Mouse (Mus musculus): Measurements from ENCODE around the gene Ndufs3.
"Not testable (repeated sequence)": the region's sequence is repeated elsewhere in the genome, so short reads cannot be mapped to it uniquely, and the experiment has no call there.

Gene Ndufs3

DNA sequence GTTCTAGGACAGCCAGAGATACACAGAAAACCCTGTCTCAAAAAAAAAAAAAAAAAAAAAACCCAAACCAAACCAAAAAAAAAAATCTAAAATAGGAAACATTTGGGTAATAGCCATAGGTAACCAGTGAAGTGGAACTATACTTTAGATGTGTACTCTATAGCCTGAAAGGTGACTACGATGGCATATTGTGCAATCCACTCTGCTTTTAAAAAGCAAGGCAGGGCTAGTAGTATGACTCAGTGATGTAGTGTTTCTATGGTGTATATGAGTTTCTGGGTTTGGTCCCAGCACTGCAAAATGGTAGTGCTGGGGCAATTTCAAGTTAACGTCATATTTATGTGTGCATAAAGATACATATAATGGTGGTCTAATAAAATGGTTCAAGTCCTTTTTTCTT, 2.1 kb upstream of the Ndufs3 start:
- in situ Hi-C loops (cut with MboI, MseI), result no loop called here

DNA sequence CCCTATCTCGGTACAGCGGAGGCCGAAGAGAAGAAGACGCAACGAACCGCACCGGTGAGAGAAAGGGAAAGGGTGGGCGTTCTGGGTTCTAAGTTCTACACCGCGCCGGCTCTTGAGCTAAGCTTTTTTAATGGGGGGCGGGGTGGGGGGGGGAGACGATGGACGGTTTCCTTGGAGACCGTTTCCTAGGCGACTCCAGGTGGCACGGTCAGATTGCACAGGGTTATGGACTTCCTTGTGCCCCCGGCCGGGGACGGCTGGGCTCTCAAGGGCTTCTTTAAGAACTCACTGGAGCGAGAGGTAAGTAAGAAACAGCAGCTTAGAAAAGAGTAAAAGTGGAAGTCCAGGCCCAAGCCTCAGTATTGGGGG, 213 bp upstream of the Ndufs3 start:
- in situ Hi-C loops (cut with MboI, MseI), result no loop called here

GRCm38 (mm10) chr2:90903398-90903797, 1.2 kb downstream of the Ndufs3 start:
- in situ Hi-C loops (cut with MboI, MseI), result no loop called here

GRCm38 (mm10) chr2:90894299-90894677, 10.3 kb downstream of the Ndufs3 start:
- in situ Hi-C loops (cut with MboI, MseI), result not testable (repeated sequence)

DNA sequence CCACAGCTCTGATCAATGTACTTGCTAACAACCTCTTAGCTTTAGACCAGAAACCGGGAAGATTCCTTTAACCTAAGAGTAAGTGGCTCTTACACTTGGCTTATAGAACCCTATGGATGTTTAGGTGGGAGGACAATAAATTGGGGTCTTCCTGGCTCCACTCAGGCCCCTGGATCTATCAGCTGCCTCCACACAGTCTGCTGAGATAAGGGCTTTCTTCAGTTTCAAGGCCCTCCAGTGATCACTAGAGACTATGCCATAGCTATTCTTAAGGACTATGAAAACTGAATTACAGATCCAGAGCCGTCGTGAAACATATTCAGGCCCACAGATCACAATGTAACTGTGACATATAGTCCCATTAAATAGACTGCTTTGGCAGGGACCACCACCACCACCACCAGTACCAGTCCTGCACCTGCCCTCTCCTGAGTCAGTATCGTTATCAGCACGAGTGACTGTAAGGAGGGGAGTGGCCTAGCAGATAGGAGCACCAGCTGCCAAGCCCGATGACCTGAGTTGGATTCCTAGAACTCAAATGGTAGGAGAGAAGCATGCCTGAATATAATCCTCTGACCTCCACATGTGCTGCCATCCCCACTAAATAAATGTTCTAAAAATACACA, 10.8 kb downstream of the Ndufs3 start:
- in situ Hi-C loops (cut with MboI, MseI), result no loop called here

- in situ Hi-C loops (cut with MboI, MseI), result no loop called here
Observed at GRCm38 (mm10) chr2:90889550-90890548, 14.8 kb downstream of the Ndufs3 start.

DNA sequence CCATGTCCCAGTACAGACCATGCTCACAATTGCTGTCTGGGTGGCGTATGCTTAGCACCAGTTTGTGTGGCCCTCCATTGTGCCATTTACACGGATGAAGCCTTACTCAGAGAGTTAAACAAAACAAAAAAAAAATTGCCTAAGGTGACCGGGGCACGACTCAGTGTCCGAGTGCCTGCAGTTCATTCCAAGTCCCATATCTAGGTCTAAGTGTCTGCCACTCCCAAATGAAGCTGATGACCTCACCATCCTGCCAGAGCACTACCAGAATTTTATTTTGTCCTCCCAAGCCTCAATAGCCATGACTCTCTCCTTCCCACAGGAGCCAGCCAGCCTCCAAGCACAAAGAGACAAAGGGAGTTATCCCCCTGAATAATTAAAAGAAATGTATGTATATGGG, 17.0 kb downstream of the Ndufs3 start:
- in situ Hi-C loops (cut with MboI, MseI), result no loop called here

- in situ Hi-C loops (cut with MboI, MseI), result no loop called here
Observed at GRCm38 (mm10) chr2:90886436-90886835, 18.2 kb downstream of the Ndufs3 start.

- in situ Hi-C loops (cut with MboI, MseI), result no loop called here
Observed at GRCm38 (mm10) chr2:90885218-90886041, 19.2 kb downstream of the Ndufs3 start, which contains the start of gene C1qtnf4. Gene C1qtnf4, plus strand, starts transcription at chr2:90885860.

GRCm38 (mm10) chr2:90881824-90882223, 22.8 kb downstream of the Ndufs3 start:
- in situ Hi-C loops (cut with MboI, MseI), result no loop called here

- in situ Hi-C loops (cut with MboI, MseI), result no loop called here
Observed at GRCm38 (mm10) chr2:90880144-90880785, 24.4 kb downstream of the Ndufs3 start.

GRCm38 (mm10) chr2:90879419-90879818, 25.2 kb downstream of the Ndufs3 start:
- in situ Hi-C loops (cut with MboI, MseI), result no loop called here

GRCm38 (mm10) chr2:90877584-90878259, 26.9 kb downstream of the Ndufs3 start:
- in situ Hi-C loops (cut with MboI, MseI), result no loop called here

GRCm38 (mm10) chr2:90875239-90875638, 29.4 kb downstream of the Ndufs3 start:
- in situ Hi-C loops (cut with MboI, MseI), result no loop called here

DNA sequence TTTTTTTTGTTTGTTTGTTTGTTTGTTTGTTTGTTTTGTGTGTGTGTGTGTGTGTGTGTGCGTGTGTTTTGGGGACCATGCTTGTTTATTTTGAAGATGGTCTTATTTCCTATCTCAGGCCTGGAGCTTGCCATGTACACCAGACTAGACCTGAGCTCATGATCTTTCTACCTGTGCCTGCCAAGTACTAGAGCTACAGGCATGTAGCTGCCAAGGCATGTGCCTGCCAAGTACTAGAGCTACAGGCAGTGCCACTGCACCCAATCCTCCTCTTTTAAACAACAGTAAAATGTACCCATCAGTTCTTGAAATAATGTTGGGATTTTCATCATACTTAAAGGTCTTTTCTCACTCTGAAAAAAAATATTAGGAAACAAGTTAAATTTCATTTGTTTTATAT, 30.6 kb downstream of the Ndufs3 start:
- in situ Hi-C loops (cut with MboI, MseI), result no loop called here

DNA sequence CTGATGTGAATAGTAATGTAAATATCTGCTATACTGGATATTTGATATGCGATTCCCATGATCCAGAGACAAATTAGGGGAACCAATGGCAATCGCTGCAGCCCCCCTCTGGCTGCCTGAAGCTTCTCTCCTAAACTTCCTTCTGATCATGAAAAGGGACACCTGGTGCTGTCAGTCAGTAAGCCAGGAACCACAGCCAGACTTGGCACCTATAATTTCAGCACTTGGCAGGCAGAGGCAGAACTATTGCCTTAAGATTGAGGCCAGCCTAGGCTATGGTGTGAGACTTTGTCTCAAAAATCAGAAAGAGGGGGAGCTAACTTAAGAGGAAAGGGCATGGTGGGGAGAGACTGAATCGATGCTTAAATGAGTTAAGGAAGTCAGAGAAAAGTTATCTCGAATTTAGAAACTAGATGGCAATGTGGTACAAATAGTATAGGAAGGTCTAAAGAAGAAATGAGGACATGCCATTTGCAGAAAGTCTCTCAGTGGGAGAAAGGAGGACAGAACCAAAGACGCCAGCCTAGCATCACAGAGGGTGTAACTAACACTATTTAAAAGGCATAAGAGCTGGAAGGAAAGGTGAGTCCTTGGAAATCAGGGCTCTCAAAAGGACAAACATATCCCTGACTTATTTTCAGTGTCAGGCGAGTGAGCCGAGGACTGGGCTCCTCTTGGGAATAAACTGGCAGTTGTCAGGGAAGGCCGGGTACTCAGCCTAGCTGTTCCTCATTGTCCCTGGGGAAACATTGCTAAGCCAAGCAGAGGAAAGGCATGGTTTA, 33.3 kb downstream of the Ndufs3 start:
- in situ Hi-C loops (cut with MboI, MseI), result no loop called here

DNA sequence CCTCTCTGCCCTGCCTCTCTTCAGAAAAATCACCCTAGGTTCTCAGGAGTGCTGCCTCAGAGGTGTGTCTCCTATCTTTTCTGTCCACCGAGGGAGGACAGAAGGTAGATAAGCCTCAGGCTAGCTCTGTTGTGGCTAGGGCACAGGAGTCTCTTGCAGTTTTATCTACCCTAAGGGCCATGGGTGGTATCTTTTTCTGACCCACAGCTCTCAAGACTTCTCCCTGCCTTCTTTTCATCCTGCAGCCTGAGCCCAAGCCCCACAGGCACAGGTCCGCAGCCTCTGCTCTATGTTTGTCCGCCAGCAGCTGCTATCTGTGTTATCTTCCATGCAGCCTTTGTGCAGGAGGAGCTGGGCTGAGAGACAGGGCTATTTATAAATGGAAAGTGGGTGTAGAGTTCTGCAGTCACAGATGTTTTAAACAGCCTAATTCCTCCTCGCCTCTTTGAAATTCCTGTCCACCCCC, 34.5 kb downstream of the Ndufs3 start:
- in situ Hi-C loops (cut with MboI, MseI), result no loop called here

DNA sequence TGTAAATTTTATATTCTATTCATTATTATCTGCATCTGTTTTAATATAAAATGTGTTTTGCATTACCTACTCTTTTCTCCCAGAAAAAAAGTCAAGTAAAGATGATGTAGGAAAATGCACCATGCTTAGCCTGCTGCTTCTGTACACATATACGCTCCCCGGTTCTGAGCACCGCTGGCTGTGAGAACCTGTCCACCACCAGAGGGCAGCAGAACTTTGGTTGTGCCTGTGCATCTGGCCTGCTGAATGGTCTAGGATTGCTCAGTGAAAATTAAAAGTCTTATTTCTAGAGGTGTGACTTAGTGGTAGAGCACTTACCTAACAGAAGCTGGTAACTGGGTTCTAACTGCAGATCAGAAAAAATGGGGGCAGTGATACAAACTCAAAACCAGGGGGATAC, 38.1 kb downstream of the Ndufs3 start:
- in situ Hi-C loops (cut with MboI, MseI), result no loop called here

- in situ Hi-C loops (cut with MboI, MseI), result no loop called here
Observed at GRCm38 (mm10) chr2:90864184-90864583, 40.4 kb downstream of the Ndufs3 start.

GRCm38 (mm10) chr2:90861486-90861885, 43.1 kb downstream of the Ndufs3 start:
- in situ Hi-C loops (cut with MboI, MseI), result no loop called here
